Mouse (Mus musculus) heart, embryonic 16.5 days (tissue): ENCODE data around the gene Ramp2. TPM values are rescaled to one million over a fixed set of nuclear protein-coding genes. Genes with fewer than 3 reads are reported as not detected.

ENCODE experiments used
- polyA plus RNA-seq: library from polyadenylated mRNA; unstranded; fragments of >200 nt; fragmentation: Nextera tagmentation; extraction: Ambion mirVana; gene quantifications from 2 replicates; pipeline ENCODE4 v1.2.1, GENCODE M21; 2015

Gene Ramp2
- polyA plus RNA-seq, 1 experiment from 2014 or later = 203 TPM

Other genes starting within 250 kb of the Ramp2 start
- gene Atp6v0a1, start 236.6 kb upstream of the Ramp2 start, polyA plus RNA-seq = 50.7 and 53.6 TPM in 2 replicates
- 11.5 and 13.1 TPM in 2 replicates for gene Naglu, start 176.0 kb upstream of the Ramp2 start, polyA plus RNA-seq
- gene Hsd17b1, start 167.6 kb upstream of the Ramp2 start, polyA plus RNA-seq = 0.21 and 0.28 TPM in 2 replicates
- gene Coasy, start 163.5 kb upstream of the Ramp2 start, polyA plus RNA-seq = 29.9 and 30.0 TPM in 2 replicates
- 38.6 and 41.7 TPM in 2 replicates for gene Mlx, start 158.8 kb upstream of the Ramp2 start, polyA plus RNA-seq
- 22.6 and 25.7 TPM in 2 replicates for gene Psmc3ip, start 150.6 kb upstream of the Ramp2 start, polyA plus RNA-seq
- 14.5 and 14.9 TPM in 2 replicates for gene Retreg3, start 126.1 kb upstream of the Ramp2 start, polyA plus RNA-seq
- 70.9 and 72.6 TPM in 2 replicates for gene Tubg1, start 126.1 kb upstream of the Ramp2 start, polyA plus RNA-seq
- 3.0 and 3.3 TPM in 2 replicates for gene Tubg2, start 90.1 kb upstream of the Ramp2 start, polyA plus RNA-seq
- 0.89 and 1.0 TPM in 2 replicates for gene Cntnap1, start 75.5 kb upstream of the Ramp2 start, polyA plus RNA-seq
- 8.7 and 11.5 TPM in 2 replicates for gene Plekhh3, start 74.7 kb upstream of the Ramp2 start, polyA plus RNA-seq
- 0.16 and 0.60 TPM in 2 replicates for gene Ccr10, start 70.6 kb upstream of the Ramp2 start, polyA plus RNA-seq
- 14.7 and 17.1 TPM in 2 replicates for gene Ezh1, start 19.6 kb upstream of the Ramp2 start, polyA plus RNA-seq
- gene Vps25, start 7.7 kb downstream of the Ramp2 start, polyA plus RNA-seq = 105 and 107 TPM in 2 replicates
- gene Wnk4, start 14.5 kb downstream of the Ramp2 start, polyA plus RNA-seq = 6.8 and 7.3 TPM in 2 replicates
- gene Cntd1, start 33.0 kb downstream of the Ramp2 start, polyA plus RNA-seq = 0.87 and 0.91 TPM in 2 replicates
- 166 and 175 TPM in 2 replicates for gene Coa3, start 33.1 kb downstream of the Ramp2 start, polyA plus RNA-seq
- 135 TPM in 2 replicates for gene Becn1, start 56.3 kb downstream of the Ramp2 start, polyA plus RNA-seq
- 94.1 and 103 TPM in 2 replicates for gene Psme3, start 70.2 kb downstream of the Ramp2 start, polyA plus RNA-seq
- 0.89 and 0.92 TPM in 2 replicates for gene Aoc2, start 79.0 kb downstream of the Ramp2 start, polyA plus RNA-seq
- 2.2 and 2.6 TPM in 2 replicates for gene Aoc3, start 84.6 kb downstream of the Ramp2 start, polyA plus RNA-seq
- gene G6pc, start 121.5 kb downstream of the Ramp2 start, polyA plus RNA-seq = not detected in 2 replicates
- gene Aarsd1, start 171.6 kb downstream of the Ramp2 start, polyA plus RNA-seq = 42.8 and 44.6 TPM in 2 replicates
- gene Gm27029, start 178.8 kb downstream of the Ramp2 start, polyA plus RNA-seq = 15.8 and 17.2 TPM in 2 replicates
- gene Rundc1, start 179.1 kb downstream of the Ramp2 start, polyA plus RNA-seq = 15.4 and 17.0 TPM in 2 replicates
- gene Ptges3l, start 179.3 kb downstream of the Ramp2 start, polyA plus RNA-seq = 78.9 and 83.6 TPM in 2 replicates
- gene Rpl27, start 196.3 kb downstream of the Ramp2 start, polyA plus RNA-seq = 166 and 174 TPM in 2 replicates
- 25.1 and 31.9 TPM in 2 replicates for gene Ifi35, start 202.4 kb downstream of the Ramp2 start, polyA plus RNA-seq
- gene Rnd2, start 219.0 kb downstream of the Ramp2 start, polyA plus RNA-seq = 7.9 and 8.2 TPM in 2 replicates
- gene Vat1, start 220.2 kb downstream of the Ramp2 start, polyA plus RNA-seq = 33.0 and 37.9 TPM in 2 replicates